Mouse (Mus musculus) mouse trophoblast stem cell (cell line): ENCODE results near the gene Ttc4.

Experiments
- in situ Hi-C, 2 experiments: fragments of 300-500 bp; cut with MseI, MboI; formaldehyde crosslinking; loops; 2 replicates in 1 of 2; 3 replicates in 1 of 2; pipeline ENCODE4 v1.15.1; 2025

Ttc4 gene

GRCm38 (mm10) chr4:106652546-106652945 is 26.2 kb downstream of the Ttc4 start:
- in situ Hi-C loops: no loop called here

- in situ Hi-C loops: no loop called here
Measured at GRCm38 (mm10) chr4:106650833-106651527, 27.8 kb downstream of the Ttc4 start, which contains the start of gene Pars2. Gene Pars2, plus strand, starts transcription at chr4:106651069.

- in situ Hi-C loops: no loop called here
Measured at GRCm38 (mm10) chr4:106647137-106647536, 31.6 kb downstream of the Ttc4 start.

- in situ Hi-C loops: no loop called here
Measured at GRCm38 (mm10) chr4:106645797-106646196, 32.9 kb downstream of the Ttc4 start.

- in situ Hi-C loops: no loop called here
Measured at GRCm38 (mm10) chr4:106644218-106644610, 34.5 kb downstream of the Ttc4 start.

- in situ Hi-C loops: no loop called here
Measured at GRCm38 (mm10) chr4:106643483-106644217, 35.1 kb downstream of the Ttc4 start.

GRCm38 (mm10) chr4:106634086-106634479 is 44.7 kb downstream of the Ttc4 start:
- in situ Hi-C loops: loop anchor here in 1 of 2 experiments (5.0 kb wide), 1 partner anchor 73 kb away; no protein-coding TSS in a partner anchor

- in situ Hi-C loops: loop anchor here in 1 of 2 experiments (5.0 kb wide), 1 partner anchor 74 kb away; no protein-coding TSS in a partner anchor
Measured at GRCm38 (mm10) chr4:106633281-106634085, 45.3 kb downstream of the Ttc4 start.

GRCm38 (mm10) chr4:106632313-106632712 is 46.4 kb downstream of the Ttc4 start:
- in situ Hi-C loops: loop anchor here in 1 of 2 experiments (5.0 kb wide), 1 partner anchor 75 kb away; no protein-coding TSS in a partner anchor

- in situ Hi-C loops: loop anchor here in 1 of 2 experiments (5.0 kb wide), 1 partner anchor 77 kb away; no protein-coding TSS in a partner anchor
Measured at GRCm38 (mm10) chr4:106630333-106631220, 48.2 kb downstream of the Ttc4 start.

GRCm38 (mm10) chr4:106629374-106629773 is 49.4 kb downstream of the Ttc4 start:
- in situ Hi-C loops: no loop called here

- in situ Hi-C loops: no loop called here
Measured at GRCm38 (mm10) chr4:106628650-106629360, 49.9 kb downstream of the Ttc4 start.

GRCm38 (mm10) chr4:106627809-106628208 is 50.9 kb downstream of the Ttc4 start:
- in situ Hi-C loops: no loop called here

- in situ Hi-C loops: no loop called here
Measured at GRCm38 (mm10) chr4:106624271-106624670, 54.5 kb downstream of the Ttc4 start.

- in situ Hi-C loops: no loop called here
Measured at GRCm38 (mm10) chr4:106622712-106623111, 56.0 kb downstream of the Ttc4 start.

- in situ Hi-C loops: no loop called here
Measured at GRCm38 (mm10) chr4:106622030-106622493, 56.7 kb downstream of the Ttc4 start, which contains the start of gene Ttc22. Gene Ttc22, plus strand, starts transcription at chr4:106622432.

- in situ Hi-C loops: no loop called here
Measured at GRCm38 (mm10) chr4:106621428-106621827, 57.3 kb downstream of the Ttc4 start.

GRCm38 (mm10) chr4:106618898-106619297 is 59.8 kb downstream of the Ttc4 start:
- in situ Hi-C loops: loop anchor here in 1 of 2 experiments (10.0 kb wide), 1 partner anchor 86 kb away; no protein-coding TSS in a partner anchor

GRCm38 (mm10) chr4:106617056-106617455 is 61.7 kb downstream of the Ttc4 start, which contains the start of gene Lexm:
Gene Lexm, minus strand, starts transcription at chr4:106617241.
- in situ Hi-C loops: loop anchor here in 1 of 2 experiments (10.0 kb wide), 1 partner anchor 88 kb away; no protein-coding TSS in a partner anchor
